Mouse (Mus musculus): ENCODE results near the gene Zcchc24. TPM values are rescaled to one million over a fixed set of nuclear protein-coding genes. Genes with fewer than 3 reads are reported as not detected.

Zcchc24 gene
- polyA plus RNA-seq, 1 experiment from 2014 or later: 12.3 TPM

DNA sequence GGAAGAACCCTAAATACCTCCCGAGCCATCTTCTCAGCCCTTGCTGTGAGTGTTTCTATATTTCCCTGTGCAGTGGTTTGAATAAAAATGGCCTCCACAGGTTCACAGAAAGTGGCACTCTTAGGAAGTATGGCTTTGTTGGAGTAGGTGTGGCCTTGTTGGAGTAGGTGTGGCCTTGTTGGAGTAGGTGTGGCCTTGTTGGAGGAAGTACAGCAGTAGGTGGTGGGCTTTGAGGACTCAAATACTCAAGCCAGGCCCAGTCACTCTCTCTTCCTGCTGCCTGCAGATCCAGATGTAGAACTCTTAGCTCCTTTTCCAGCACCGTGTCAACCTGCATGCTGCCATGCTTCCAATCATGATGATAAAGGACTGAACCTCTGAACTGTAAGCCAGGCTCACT, 25.5 kb upstream of the Zcchc24 start:
- H3K27ac ChIP-seq (replicated peaks): no peak overlapping the region
- H3K36me3 ChIP-seq: no peaks in the 10 kb centered on the region
- no peaks in the 10 kb centered on the region for H3K9me3 ChIP-seq
- ATAC-seq (replicated peaks): no peak
- no peak overlapping the region for H3K4me3 ChIP-seq
- H3K4me1 ChIP-seq: peaks cover 7% of the 10 kb centered on the region
- 96% methylated on average over 2 of the region's 2 CpGs for WGBS
- H3K9ac ChIP-seq (replicated peaks): no peak overlapping the region
- H3K27me3 ChIP-seq: no peaks in the 10 kb centered on the region
- H3K4me2 ChIP-seq (replicated peaks): no peak overlapping the region

DNA sequence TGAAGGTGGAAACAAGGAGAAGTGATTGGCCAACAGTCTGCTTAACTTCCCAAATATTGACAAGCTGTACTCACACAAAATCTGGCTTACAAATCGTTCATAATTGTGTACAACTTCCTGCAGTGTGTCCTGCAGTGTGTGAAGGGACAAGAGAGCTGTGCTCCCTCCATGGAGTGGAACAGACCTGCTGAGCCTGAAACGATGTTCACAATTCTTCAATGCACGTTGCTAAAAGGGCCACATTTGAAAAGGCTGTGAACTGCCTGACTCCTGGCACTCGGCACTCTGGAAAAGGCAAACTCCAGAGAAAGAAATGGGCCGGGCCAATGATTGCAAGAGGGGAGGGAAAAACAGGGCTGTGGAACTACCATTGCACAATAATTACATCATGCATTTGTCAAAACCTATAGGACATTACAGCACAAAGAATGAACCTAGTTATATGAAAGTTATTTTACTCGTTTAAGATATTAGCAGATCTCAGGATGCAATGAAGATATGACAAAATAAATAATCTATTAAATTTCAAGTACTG, 22.0 kb upstream of the Zcchc24 start:
- WGBS: 40% methylated on average over 6 of the region's 6 CpGs
- no peaks in the 10 kb centered on the region for H3K27me3 ChIP-seq
- no peak overlapping the region for H3K9ac ChIP-seq (replicated peaks)
- H3K9me3 ChIP-seq: no peaks in the 10 kb centered on the region
- no peak overlapping the region for H3K4me2 ChIP-seq (replicated peaks)
- H3K4me1 ChIP-seq: peaks cover 6% of the 10 kb centered on the region
- no peak overlapping the region for H3K4me3 ChIP-seq
- H3K27ac ChIP-seq (replicated peaks): no peak overlapping the region
- no peak for ATAC-seq (replicated peaks)
- H3K36me3 ChIP-seq: no peaks in the 10 kb centered on the region

DNA sequence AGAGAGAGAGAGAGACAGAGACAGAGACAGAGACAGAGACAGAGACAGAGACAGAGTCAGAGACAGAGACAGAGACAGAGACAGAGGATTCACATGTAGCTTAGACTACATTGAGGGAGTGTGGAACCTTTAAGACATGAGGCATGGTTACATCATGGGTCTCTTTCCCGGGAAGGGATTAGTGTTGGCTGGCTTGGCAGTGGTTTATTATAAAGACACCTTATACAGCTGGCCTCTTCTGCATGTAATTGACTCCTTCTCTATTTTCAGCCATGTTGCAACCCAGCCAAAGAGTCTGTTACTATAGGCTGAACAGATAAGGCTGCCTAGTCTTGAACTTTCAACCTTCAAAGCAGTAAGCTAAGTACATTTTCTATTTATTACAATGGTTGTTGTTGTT, 21.1 kb upstream of the Zcchc24 start:
- Histone ChIP-seq H3K27me3 (no peaks in the 10 kb centered on the region), H3K9me3 (no peaks in the 10 kb centered on the region), H3K9ac (replicated peaks) (no peak overlapping the region), H3K27ac (replicated peaks) (no peak overlapping the region), H3K4me3 (no peak overlapping the region), H3K36me3 (no peaks in the 10 kb centered on the region), H3K4me1 (no peaks in the 10 kb centered on the region), H3K4me2 (replicated peaks) (no peak overlapping the region)
- ATAC-seq (replicated peaks): no peak
- 46% methylated on average over 1 of the region's 1 CpGs for WGBS

DNA sequence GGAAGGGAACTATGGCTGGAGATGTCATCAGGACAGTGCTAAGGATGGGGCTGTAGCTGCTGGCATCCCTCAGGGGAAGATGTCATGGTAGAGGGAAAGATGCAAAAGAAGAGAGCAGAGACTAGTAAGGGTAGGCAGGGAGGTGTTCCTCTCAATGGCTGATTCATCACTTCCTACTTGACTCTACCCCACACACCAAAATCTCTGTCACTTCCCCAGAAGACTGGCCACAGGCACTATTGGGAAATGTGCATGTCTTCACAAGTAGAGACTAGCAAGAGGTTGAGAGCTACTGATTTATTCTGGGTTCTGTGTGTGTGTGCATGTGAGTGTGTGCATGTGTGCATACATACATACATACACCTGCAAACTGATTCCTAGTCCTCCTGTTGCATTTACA, 20.4 kb upstream of the Zcchc24 start:
- H3K27me3 ChIP-seq: no peaks in the 10 kb centered on the region
- H3K9ac ChIP-seq (replicated peaks): no peak overlapping the region
- no peaks in the 10 kb centered on the region for H3K4me1 ChIP-seq
- H3K36me3 ChIP-seq: no peaks in the 10 kb centered on the region
- no peak overlapping the region for H3K4me2 ChIP-seq (replicated peaks)
- H3K4me3 ChIP-seq: no peak overlapping the region
- H3K9me3 ChIP-seq: no peaks in the 10 kb centered on the region
- no peak for ATAC-seq (replicated peaks)
- H3K27ac ChIP-seq (replicated peaks): no peak overlapping the region

DNA sequence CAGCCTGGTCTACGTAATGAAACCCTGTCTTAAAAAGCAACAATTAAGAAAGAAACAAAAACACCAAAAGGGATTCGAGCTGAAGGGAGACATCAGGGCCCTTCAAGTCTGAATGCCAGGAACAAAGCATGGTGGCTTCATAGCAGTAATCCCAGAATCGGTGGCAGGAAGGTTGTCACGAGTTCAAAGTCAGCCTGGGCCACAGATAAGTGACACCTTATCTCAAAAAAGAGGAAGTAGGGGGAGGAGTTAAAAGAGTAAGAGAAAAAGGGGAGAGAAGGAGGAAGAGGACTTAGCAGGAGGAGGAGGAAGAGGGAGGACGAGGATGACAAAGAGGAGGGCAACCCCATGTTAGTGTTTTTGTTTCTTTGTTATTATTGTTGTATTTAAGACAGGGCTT, 19.4 kb upstream of the Zcchc24 start:
- H3K4me1 ChIP-seq: no peaks in the 10 kb centered on the region
- H3K27ac ChIP-seq (replicated peaks): no peak overlapping the region
- H3K36me3 ChIP-seq: no peaks in the 10 kb centered on the region
- no peak overlapping the region for H3K9ac ChIP-seq (replicated peaks)
- no peak for ATAC-seq (replicated peaks)
- no peak overlapping the region for H3K4me3 ChIP-seq
- WGBS: 73% methylated on average over 5 of the region's 5 CpGs
- H3K9me3 ChIP-seq: no peaks in the 10 kb centered on the region
- no peaks in the 10 kb centered on the region for H3K27me3 ChIP-seq
- H3K4me2 ChIP-seq (replicated peaks): no peak overlapping the region

DNA sequence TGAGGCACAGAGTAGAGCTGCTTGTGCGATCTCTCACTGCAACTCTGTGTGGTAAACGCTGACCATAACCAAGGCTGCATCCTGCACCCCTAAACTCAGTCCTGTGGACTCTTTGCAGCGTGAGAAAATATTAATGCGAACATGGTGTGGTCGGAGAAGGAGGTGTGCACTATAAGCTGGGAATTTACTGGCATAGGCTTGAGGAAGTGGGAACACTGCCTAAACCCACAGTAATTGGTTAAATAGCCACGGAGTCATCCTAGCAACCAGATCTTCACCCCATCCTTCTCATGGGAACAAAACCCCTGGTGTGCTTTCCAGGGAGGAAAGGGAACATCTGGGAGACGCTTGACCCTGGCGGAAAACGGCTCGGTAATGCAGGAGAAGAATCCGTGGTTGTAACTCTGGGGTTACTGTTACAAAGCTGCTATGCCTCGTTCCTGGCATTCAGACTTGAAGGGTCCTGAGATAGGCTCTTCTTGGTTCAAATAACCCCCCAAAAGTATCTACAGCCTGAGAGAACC, 18.6 kb upstream of the Zcchc24 start:
- H3K9ac ChIP-seq (replicated peaks): no peak overlapping the region
- H3K27ac ChIP-seq (replicated peaks): no peak overlapping the region
- ATAC-seq (replicated peaks): no peak
- no peaks in the 10 kb centered on the region for H3K27me3 ChIP-seq
- no peak overlapping the region for H3K4me3 ChIP-seq
- WGBS: 80% methylated on average over 12 of the region's 12 CpGs
- H3K4me2 ChIP-seq (replicated peaks): no peak overlapping the region
- no peaks in the 10 kb centered on the region for H3K4me1 ChIP-seq
- no peaks in the 10 kb centered on the region for H3K9me3 ChIP-seq
- H3K36me3 ChIP-seq: no peaks in the 10 kb centered on the region

DNA sequence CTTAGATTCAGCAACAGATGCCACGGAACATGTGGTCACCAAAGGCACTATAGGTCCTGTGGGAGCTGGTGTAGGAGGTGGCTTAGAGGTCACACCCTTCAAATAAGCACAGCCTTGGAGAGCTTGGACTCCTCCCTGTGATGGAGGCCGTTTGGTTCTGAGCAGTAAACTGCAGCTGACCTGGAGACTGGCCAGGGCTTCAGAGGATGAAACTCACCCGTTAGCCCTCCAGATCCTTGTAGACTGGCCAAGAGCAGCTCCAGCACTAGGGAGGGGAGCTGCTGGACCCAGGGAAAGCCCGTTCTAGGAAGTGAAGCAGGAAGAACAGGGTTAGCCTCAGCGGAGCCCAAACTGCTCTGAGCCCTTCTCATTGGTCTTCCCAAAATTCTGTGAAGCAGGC, 18.1 kb upstream of the Zcchc24 start:
- Histone ChIP-seq H3K9me3 (no peaks in the 10 kb centered on the region), H3K4me3 (no peak overlapping the region), H3K4me1 (no peaks in the 10 kb centered on the region), H3K9ac (replicated peaks) (no peak overlapping the region), H3K36me3 (no peaks in the 10 kb centered on the region), H3K27me3 (no peaks in the 10 kb centered on the region), H3K4me2 (replicated peaks) (no peak overlapping the region), H3K27ac (replicated peaks) (no peak overlapping the region)
- no peak for ATAC-seq (replicated peaks)
- WGBS: 65% methylated on average over 5 of the region's 5 CpGs

DNA sequence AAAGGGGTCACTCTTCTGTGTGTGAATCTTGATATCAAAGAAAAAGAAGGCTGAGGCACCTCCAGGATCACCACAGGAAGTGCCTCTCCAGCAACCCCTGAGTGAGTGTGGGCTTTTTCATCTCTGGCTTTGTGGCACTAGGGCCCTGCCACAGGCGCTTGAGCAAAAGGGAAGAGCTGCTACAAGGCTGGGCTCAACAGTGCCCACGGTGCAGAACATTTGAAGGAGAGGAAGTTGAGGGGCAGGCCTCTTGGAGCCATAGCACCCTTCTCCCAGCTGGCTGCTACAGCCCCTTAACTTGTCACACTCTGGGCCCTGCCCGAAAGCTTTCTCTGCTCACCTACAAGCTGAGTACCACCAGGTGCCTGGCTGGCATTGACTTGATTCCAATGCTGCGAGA, 16.4 kb upstream of the Zcchc24 start:
- Histone ChIP-seq H3K4me1 (no peaks in the 10 kb centered on the region), H3K4me3 (no peak overlapping the region), H3K27me3 (no peaks in the 10 kb centered on the region), H3K36me3 (no peaks in the 10 kb centered on the region), H3K27ac (replicated peaks) (no peak overlapping the region), H3K9me3 (no peaks in the 10 kb centered on the region), H3K4me2 (replicated peaks) (no peak overlapping the region), H3K9ac (replicated peaks) (no peak overlapping the region)
- ATAC-seq (replicated peaks): no peak
- 85% methylated on average over 4 of the region's 4 CpGs for WGBS

DNA sequence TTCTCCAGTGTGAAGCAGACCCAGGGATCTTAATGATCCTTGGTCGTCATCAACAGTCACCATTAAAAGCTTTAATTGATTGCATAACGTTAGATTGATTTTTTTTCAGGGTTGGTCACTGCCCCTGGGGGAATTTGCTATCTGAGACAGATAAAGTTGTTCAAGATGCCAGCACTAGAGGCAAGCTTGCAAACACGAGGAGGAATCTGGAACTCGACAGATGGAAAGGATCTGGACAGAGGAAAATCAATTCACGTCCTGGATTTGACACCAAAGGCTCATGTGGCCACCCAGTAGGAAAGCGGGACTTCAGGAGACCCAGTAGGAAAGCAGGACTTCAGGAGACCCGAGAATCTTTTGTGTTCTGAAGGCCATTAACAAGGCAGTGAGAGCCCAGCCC, 14.4 kb upstream of the Zcchc24 start:
- no peak overlapping the region for H3K9ac ChIP-seq (replicated peaks)
- no peaks in the 10 kb centered on the region for H3K27me3 ChIP-seq
- H3K4me2 ChIP-seq (replicated peaks): no peak overlapping the region
- H3K9me3 ChIP-seq: no peaks in the 10 kb centered on the region
- ATAC-seq (replicated peaks): no peak
- H3K36me3 ChIP-seq: no peaks in the 10 kb centered on the region
- no peaks in the 10 kb centered on the region for H3K4me1 ChIP-seq
- H3K27ac ChIP-seq (replicated peaks): no peak overlapping the region
- WGBS: 61% methylated on average over 7 of the region's 7 CpGs
- no peak overlapping the region for H3K4me3 ChIP-seq

DNA sequence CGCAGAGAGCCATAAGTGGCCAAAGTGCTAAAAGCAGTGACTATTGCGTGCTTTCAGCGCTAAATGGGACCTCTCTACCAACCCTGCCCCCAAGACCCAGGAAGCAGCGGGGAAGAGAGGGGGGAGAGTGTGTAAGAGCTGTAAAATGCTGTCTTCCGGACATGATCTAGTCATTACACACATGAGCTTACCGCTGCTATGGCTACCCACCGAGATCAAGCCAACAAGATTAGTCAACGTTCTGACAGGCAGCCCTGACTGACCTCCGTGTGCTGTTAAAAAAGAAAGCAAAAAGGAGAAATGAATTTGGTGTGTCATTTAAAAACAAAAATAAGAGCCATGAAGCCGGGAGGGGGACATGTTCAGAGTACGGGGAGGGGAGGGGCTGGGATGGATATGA, 11.8 kb upstream of the Zcchc24 start:
- no peak for ATAC-seq (replicated peaks)
- Histone ChIP-seq H3K9me3 (no peaks in the 10 kb centered on the region), H3K4me1 (no peaks in the 10 kb centered on the region), H3K36me3 (no peaks in the 10 kb centered on the region), H3K27me3 (no peaks in the 10 kb centered on the region), H3K4me3 (no peak overlapping the region), H3K9ac (replicated peaks) (no peak overlapping the region), H3K4me2 (replicated peaks) (no peak overlapping the region), H3K27ac (replicated peaks) (no peak overlapping the region)
- 80% methylated on average over 11 of the region's 11 CpGs for WGBS

DNA sequence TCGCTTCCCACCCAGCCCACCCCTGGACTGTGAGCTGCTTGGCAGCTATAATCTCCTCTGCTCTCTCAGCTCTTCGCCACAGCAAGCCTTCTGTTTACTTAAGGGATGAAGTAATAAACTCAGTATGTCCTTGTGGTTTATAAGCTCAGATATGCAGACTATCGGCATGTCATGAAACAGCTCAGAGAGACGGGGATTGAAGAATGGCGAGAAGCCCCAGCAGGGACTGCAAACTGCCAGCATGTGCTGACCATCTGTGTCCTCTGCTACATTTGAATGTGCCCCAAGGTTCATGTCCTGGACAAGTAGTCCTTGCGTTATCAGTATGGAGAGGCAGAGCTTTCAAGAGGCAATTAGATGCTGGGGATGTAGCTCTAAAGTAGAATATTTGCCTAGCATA, 7.5 kb upstream of the Zcchc24 start:
- WGBS: 87% methylated on average over 6 of the region's 6 CpGs
- ATAC-seq (replicated peaks): no peak

DNA sequence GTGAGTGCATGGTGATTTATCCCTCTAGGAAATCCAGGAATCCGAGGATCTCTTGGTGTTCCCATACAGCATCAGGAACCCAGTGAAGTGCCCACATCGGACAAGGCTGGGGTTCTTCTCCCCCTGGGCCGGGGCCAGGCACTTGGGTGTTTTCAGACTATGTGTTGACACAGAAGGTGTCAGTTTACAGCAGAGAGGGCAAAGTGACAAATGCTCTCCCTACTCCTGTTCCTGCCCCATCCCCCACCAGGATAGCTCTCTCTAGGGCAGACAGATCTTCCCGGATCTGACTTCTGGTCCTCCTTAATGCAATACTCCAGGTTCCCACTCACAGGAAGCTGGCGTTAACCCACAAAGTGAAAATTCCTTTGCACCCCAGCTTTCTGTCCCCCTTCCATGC, 5.3 kb upstream of the Zcchc24 start:
- Histone ChIP-seq H3K4me3 (no peak overlapping the region), H3K27me3 (no peaks in the 10 kb centered on the region), H3K36me3 (no peaks in the 10 kb centered on the region), H3K9ac (replicated peaks) (no peak overlapping the region), H3K27ac (replicated peaks) (no peak overlapping the region), H3K4me2 (replicated peaks) (no peak overlapping the region), H3K4me1 (peaks cover 2% of the 10 kb centered on the region), H3K9me3 (no peaks in the 10 kb centered on the region)
- WGBS: 56% methylated on average over 5 of the region's 5 CpGs
- ATAC-seq (replicated peaks): no peak

More for the DNA sequence above, 7.5 kb upstream of the Zcchc24 start:
- Histone ChIP-seq H3K4me3 (no peak overlapping the region), H3K9me3 (no peaks in the 10 kb centered on the region), H3K4me2 (replicated peaks) (no peak overlapping the region), H3K27ac (replicated peaks) (no peak overlapping the region), H3K27me3 (no peaks in the 10 kb centered on the region), H3K9ac (replicated peaks) (no peak overlapping the region), H3K36me3 (no peaks in the 10 kb centered on the region), H3K4me1 (no peaks in the 10 kb centered on the region)

DNA sequence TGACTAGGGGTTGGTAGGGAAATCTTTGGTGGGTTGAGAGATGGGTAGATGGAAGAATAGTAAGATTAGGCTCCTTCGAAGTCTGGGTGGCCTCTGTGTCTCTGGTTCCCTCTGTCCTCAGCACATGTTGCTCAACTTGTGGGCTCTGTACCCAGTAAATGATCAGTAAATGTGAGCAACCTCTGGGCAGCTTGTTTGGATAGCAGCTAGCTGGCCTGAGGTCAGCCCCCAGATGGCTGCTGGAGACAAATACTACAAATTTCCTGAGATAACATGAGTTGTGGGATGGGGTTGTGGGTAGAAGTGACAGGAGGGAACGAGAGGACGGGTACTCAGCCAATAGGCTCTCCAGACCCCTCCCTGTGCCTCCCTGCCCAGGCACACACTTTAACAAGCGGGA, 4.2 kb upstream of the Zcchc24 start:
- H3K4me2 ChIP-seq (replicated peaks): no peak overlapping the region
- H3K27me3 ChIP-seq: no peaks in the 10 kb centered on the region
- no peak for ATAC-seq (replicated peaks)
- peaks cover 10% of the 10 kb centered on the region for H3K4me1 ChIP-seq
- no peak overlapping the region for H3K9ac ChIP-seq (replicated peaks)
- no peak overlapping the region for H3K4me3 ChIP-seq
- no peaks in the 10 kb centered on the region for H3K9me3 ChIP-seq
- no peaks in the 10 kb centered on the region for H3K36me3 ChIP-seq
- WGBS: 64% methylated on average over 4 of the region's 4 CpGs
- no peak overlapping the region for H3K27ac ChIP-seq (replicated peaks)

Measured in forebrain, embryonic 15.5 days (tissue).